Mouse (Mus musculus) T-helper 17 cell (primary cell): ENCODE results near the gene Cdipt.

Source experiments
- in situ Hi-C, 2 experiments: fragments of 300-600 bp; cut with MboI, MseI; formaldehyde crosslinking; loops; 1 replicate in 1 of 2; 2 replicates in 1 of 2; pipeline ENCODE4 v1.15.1; 2025; ENCODE audit warnings: high pct_unique_total_duplicates in 2 of 2

Gene Cdipt

GRCm38 (mm10) chr7:127023272-127023691 lies 47.6 kb downstream of the Cdipt start:
- in situ Hi-C loops: loop anchor here (5.0 to 10.0 kb wide), 3 partner anchors 69 to 1418 kb away; partner anchors contain the start of genes AI467606 (in 1 of the 2), Cd2bp2 (in 1 of the 2) and Il21r (in 1 of the 2)

GRCm38 (mm10) chr7:127023896-127024690 lies 48.4 kb downstream of the Cdipt start:
- in situ Hi-C loops: loop anchor here (5.0 to 10.0 kb wide), 3 partner anchors 68 to 1419 kb away; partner anchors contain the start of genes AI467606 (in 1 of the 2), Cd2bp2 (in 1 of the 2) and Il21r (in 1 of the 2)

GRCm38 (mm10) chr7:127024755-127025555 lies 49.2 kb downstream of the Cdipt start:
- in situ Hi-C loops: loop anchor here (5.0 to 10.0 kb wide), 3 partner anchors 67 to 1420 kb away; partner anchors contain the start of genes AI467606 (in 1 of the 2), Cd2bp2 (in 1 of the 2) and Il21r (in 1 of the 2)

- in situ Hi-C loops: loop anchor here in 1 of 2 experiments (10.0 kb wide), 1 partner anchor 1421 kb away; the partner anchor contains the start of gene Il21r
Measured at GRCm38 (mm10) chr7:127025556-127026160, 49.9 kb downstream of the Cdipt start.

- in situ Hi-C loops: loop anchor here in 1 of 2 experiments (10.0 kb wide), 1 partner anchor 1421 kb away; the partner anchor contains the start of gene Il21r
Measured at GRCm38 (mm10) chr7:127026161-127026600, 50.5 kb downstream of the Cdipt start.

GRCm38 (mm10) chr7:127026616-127026983 lies 50.9 kb downstream of the Cdipt start:
- in situ Hi-C loops: loop anchor here in 1 of 2 experiments (10.0 kb wide), 1 partner anchor 1422 kb away; the partner anchor contains the start of gene Il21r

GRCm38 (mm10) chr7:127026984-127027726 lies 51.4 kb downstream of the Cdipt start, which contains the start of gene Maz:
Gene Maz, minus strand, starts transcription at chr7:127027037.
- in situ Hi-C loops: loop anchor here in 1 of 2 experiments (10.0 kb wide), 1 partner anchor 1422 kb away; the partner anchor contains the start of gene Il21r

GRCm38 (mm10) chr7:127027885-127028284 lies 52.2 kb downstream of the Cdipt start:
- in situ Hi-C loops: loop anchor here in 1 of 2 experiments (10.0 kb wide), 1 partner anchor 1423 kb away; the partner anchor contains the start of gene Il21r
